14 mouse cellular contexts compared by ENCODE assay signal in the genomic region with DNA sequence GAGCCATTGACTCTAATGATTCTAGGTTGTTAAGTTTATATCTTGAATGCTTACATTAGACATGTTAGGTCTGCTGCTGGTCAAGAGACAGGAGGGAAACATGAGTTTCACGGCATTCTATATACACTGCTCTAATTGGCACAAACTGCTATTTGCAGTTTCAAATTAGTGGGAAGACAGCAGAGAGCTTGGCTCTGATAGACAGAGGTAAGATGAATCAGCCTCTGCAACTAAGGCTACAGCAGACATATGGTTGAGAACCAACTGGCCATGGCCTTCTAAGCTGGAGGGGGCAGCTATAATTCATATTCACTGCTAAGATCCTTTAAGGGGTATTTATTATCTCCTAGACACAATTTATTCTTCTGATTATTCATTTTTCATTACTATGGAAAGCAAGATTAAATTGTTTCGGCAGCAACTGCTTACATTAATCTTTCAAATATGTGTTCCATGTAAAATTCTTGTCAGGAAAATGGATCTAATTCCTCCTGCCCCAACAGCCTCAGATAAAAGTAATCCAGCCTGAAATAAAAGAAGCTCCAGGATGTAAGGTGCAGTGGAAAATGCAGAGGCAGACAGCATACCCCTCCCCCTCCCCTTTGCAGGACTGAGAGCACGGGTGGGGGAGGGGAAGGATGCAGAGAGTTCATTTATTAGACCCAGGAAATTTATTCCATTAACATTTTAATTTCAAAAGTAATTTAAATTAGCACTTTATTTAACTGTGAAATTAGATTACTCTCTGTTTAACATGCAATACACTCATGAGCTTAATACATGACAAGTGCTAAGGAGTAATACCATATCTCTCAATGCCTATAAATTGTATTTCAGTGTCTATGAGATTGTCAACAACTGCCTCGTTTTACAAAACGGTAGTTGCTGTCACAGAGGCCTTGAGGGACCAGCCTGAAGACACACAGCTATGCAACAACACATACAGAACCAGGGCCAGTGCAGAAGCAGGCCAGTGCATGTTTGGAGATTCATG.
A peak's percentile ranks its signal among the peaks of the same experiment; 100 is the strongest.
DNase-seq lines count a peak whose midpoint lies in the region; ATAC-seq lines count a peak whose summit lies in the region.
"Had no signal": no experiment of that assay in that cellular context is flagged by ENCODE, and none has a peak within 500 bp of the region (broad histone marks: within the 10 kb centered on the region; RNA-seq: fewer than 3 reads in every experiment).

No protein-coding gene starts in this region.

- H3K4me3 ChIP-seq in hindbrain, embryonic 12.5 days, result no peak overlapping the region
- no peak overlapping the region for H3K4me3 ChIP-seq in hindbrain, embryonic 10.5 days
- H3K4me3 ChIP-seq in midbrain, embryonic 11.5 days (ENCODE audit: low read depth, low read length), result no peak overlapping the region
- no peak overlapping the region for H3K4me3 ChIP-seq in neural tube, embryonic 14.5 days (ENCODE audit: low read depth, low read length)
- H3K4me3 ChIP-seq: intestine, embryonic 15.5 days; limb, embryonic 15.5 days had no signal

- no peak overlapping the region; the same call in 1 of the 2 replicates for H3K27ac ChIP-seq in hindbrain, embryonic 12.5 days
- no peak overlapping the region for H3K27ac ChIP-seq in hindbrain, embryonic 10.5 days
- no peak overlapping the region for H3K27ac ChIP-seq in midbrain, embryonic 11.5 days (ENCODE audit: low read depth, low read length)
- no peak overlapping the region for H3K27ac ChIP-seq in neural tube, embryonic 14.5 days (ENCODE audit: low read depth, low read length)
- H3K27ac ChIP-seq: intestine, embryonic 15.5 days; limb, embryonic 15.5 days had no signal

- no peaks in the 10 kb centered on the region for H3K36me3 ChIP-seq in hindbrain, embryonic 12.5 days
- H3K36me3 ChIP-seq in hindbrain, embryonic 10.5 days, result no peaks in the 10 kb centered on the region
- no peaks in the 10 kb centered on the region for H3K36me3 ChIP-seq in midbrain, embryonic 11.5 days (ENCODE audit: control insufficient read depth, insufficient read depth, low read length)
- H3K36me3 ChIP-seq in neural tube, embryonic 14.5 days (ENCODE audit: control insufficient read depth, insufficient read depth, low read length), result no peaks in the 10 kb centered on the region
- H3K36me3 ChIP-seq: intestine, embryonic 15.5 days; limb, embryonic 15.5 days had no signal

- 57% methylated on average over 5 of the region's 5 CpGs for WGBS in hindbrain, embryonic 12.5 days
- 76% methylated on average over 5 of the region's 5 CpGs for WGBS in hindbrain, embryonic 10.5 days
- WGBS in midbrain, embryonic 11.5 days, result 60% methylated on average over 5 of the region's 5 CpGs
- 30% methylated on average over 5 of the region's 5 CpGs for WGBS in neural tube, embryonic 14.5 days

- H3K4me2 ChIP-seq in hindbrain, embryonic 12.5 days (replicated peaks), result no peak overlapping the region
- no peak overlapping the region for H3K4me2 ChIP-seq in midbrain, embryonic 11.5 days
- H3K4me2 ChIP-seq in neural tube, embryonic 14.5 days (ENCODE audit: low read depth, low read length), result no peak overlapping the region
- H3K4me2 ChIP-seq: heart, embryonic 11.5 days; intestine, embryonic 15.5 days; limb, embryonic 15.5 days had no signal

- no peaks in the 10 kb centered on the region for H3K27me3 ChIP-seq in hindbrain, embryonic 12.5 days
- no peaks in the 10 kb centered on the region for H3K27me3 ChIP-seq in hindbrain, embryonic 10.5 days (ENCODE audit: insufficient read depth, poor library complexity, severe bottlenecking)
- H3K27me3 ChIP-seq in midbrain, embryonic 11.5 days (ENCODE audit: control insufficient read depth, insufficient read depth, low read length), result no peaks in the 10 kb centered on the region
- no peaks in the 10 kb centered on the region for H3K27me3 ChIP-seq in neural tube, embryonic 14.5 days (ENCODE audit: control insufficient read depth, insufficient read depth, low read length)
- H3K27me3 ChIP-seq: intestine, embryonic 15.5 days; limb, embryonic 15.5 days had no signal

- peaks cover 22% of the 10 kb centered on the region for H3K4me1 ChIP-seq in hindbrain, embryonic 12.5 days
- peaks cover 25% of the 10 kb centered on the region for H3K4me1 ChIP-seq in hindbrain, embryonic 10.5 days (replicated peaks)
- 0 out of 2 replicates have a peak, but pooled peaks cover 9% of the 10 kb centered on the region for H3K4me1 ChIP-seq in midbrain, embryonic 11.5 days (ENCODE audit: control insufficient read depth, insufficient read depth, low read length)
- peaks cover 17% of the 10 kb centered on the region for H3K4me1 ChIP-seq in neural tube, embryonic 14.5 days (ENCODE audit: control insufficient read depth, insufficient read depth, low read length)

- DNase-seq in hindbrain, embryonic 10.5 days (ENCODE audit: low spot score), result no peak
- DNase-seq in forelimb bud, embryonic 11.5 days (ENCODE audit: low read depth, low spot score), result peak; percentile 10
- DNase-seq in midbrain, embryonic 11.5 days (ENCODE audit: low spot score, missing footprints), result no peak
- DNase-seq in T-cell, adult 2 months (ENCODE audit: low spot score), result no peak
- DNase-seq in thymus, postnatal 10 days (ENCODE audit: low spot score in 2 of 2), result no peak
- DNase-seq: adrenal gland, postnatal 36 days; cerebellum, adult 11 months; cerebellum, postnatal 14 days; spleen, adult 18-20 months had no signal

- H3K9me3 ChIP-seq in hindbrain, embryonic 12.5 days (replicated peaks), result no peaks in the 10 kb centered on the region
- H3K9me3 ChIP-seq in hindbrain, embryonic 10.5 days, result no peaks in the 10 kb centered on the region
- H3K9me3 ChIP-seq in midbrain, embryonic 11.5 days (ENCODE audit: control insufficient read depth, low read length), result no peaks in the 10 kb centered on the region
- H3K9me3 ChIP-seq in neural tube, embryonic 14.5 days (ENCODE audit: control insufficient read depth, low read length), result no peaks in the 10 kb centered on the region
- H3K9me3 ChIP-seq: intestine, embryonic 15.5 days; limb, embryonic 15.5 days had no signal

- no peak overlapping the region for H3K9ac ChIP-seq in hindbrain, embryonic 12.5 days
- no peak overlapping the region for H3K9ac ChIP-seq in midbrain, embryonic 11.5 days (ENCODE audit: low read length)
- H3K9ac ChIP-seq in neural tube, embryonic 14.5 days (replicated peaks; ENCODE audit: low read depth, low read length), result no peak overlapping the region
- H3K9ac ChIP-seq: intestine, embryonic 15.5 days; limb, embryonic 15.5 days had no signal

- ATAC-seq in hindbrain, embryonic 12.5 days (ENCODE audit: low FRiP score), result peak; percentile 80
- ATAC-seq in midbrain, embryonic 11.5 days (ENCODE audit: low FRiP score), result peak; percentile 74; the same call in 1 of the 2 replicates
- ATAC-seq in neural tube, embryonic 14.5 days (ENCODE audit: low read depth), result peak; percentile 50; the same call in 1 of the 2 replicates
- ATAC-seq: intestine, embryonic 15.5 days had no signal
